Mouse (Mus musculus): Measurements from ENCODE around the gene Morc2a. TPM values are rescaled to one million over a fixed set of nuclear protein-coding genes. Genes with fewer than 3 reads are reported as not detected.
"Not testable (repeated sequence)": the region's sequence is repeated elsewhere in the genome, so short reads cannot be mapped to it uniquely, and the experiment has no call there.

Gene Morc2a
- 24.6 and 29.5 TPM in 2 replicates for polyA plus RNA-seq (2012; rRNA removed)

DNA sequence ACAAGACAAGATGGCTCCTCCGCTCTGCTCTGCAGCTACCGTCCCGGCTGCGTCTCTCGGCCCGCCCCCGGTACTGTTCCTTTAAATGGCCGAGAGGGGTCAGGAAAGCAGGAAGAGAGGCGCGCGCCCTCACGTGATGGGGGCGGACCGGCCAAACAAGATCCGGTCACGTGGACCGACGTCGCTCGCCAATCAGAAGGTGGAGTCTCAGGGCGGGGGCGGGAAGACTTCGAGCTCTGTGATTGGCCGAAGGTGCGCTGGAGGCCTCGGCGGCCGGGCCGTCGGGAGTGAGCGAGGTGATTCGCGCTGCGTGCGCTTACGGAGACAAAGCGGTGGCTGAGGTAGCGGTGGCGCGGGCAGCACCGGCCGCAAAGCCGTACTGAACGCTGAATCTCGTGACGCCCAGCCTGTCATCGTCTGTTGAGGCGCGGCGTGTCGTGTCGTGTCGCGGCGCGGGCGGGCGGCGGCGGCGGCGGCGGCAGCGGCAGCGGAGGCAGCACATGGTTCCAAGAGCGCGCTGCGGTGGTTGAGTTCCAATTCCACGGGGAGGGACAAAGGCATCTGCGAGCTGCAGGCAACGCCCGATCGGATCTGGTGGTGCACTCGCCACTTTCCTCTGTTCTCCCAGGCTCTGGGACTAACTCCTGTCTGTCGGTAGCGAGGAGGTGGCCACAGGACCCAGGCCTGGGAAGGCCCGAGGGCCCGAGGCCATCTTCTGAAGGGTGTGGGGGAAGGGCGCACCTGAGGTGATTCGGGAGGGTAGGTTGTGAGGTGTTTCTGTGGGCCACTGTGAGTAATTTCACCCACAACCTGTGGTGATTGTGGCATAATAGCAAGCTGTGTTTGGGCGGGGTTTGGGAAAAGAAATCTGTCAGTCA lies at the start of gene Morc2a:
Gene Morc2a, plus strand, starts transcription at position 228 of the 878 bp plus-strand sequence.
- DNase-seq (ENCODE audit: extremely low spot score in 1 of 2, low spot score in 1 of 2), result peak; percentile 94 to 97

DNA sequence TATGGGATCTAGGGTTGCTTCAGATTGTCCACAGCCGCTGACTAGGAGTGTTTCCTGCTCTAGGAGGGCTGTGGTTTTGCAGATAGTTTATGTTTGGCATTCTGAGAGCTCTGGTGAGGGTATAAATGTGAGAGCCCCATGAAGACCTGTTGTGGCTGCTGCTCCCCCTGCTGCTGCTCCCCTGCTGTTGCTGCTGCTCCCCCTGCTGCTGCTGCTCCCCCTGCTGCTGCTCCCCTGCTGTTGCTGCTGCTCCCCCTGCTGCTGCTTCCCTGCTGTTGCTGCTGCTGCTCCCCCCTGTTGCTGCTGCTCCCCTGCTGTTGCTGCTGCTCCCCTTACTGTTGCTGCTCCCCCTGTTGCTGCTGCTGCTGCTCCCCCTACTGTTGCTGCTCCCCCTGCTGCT lies 47.0 kb upstream of the Morc2a start:
- not testable (repeated sequence) for DNase-seq (ENCODE audit: extremely low spot score in 1 of 2, low spot score in 1 of 2)

GRCm38 (mm10) chr11:3602687-3603086 lies 46.3 kb upstream of the Morc2a start:
- DNase-seq (ENCODE audit: extremely low spot score in 1 of 2, low spot score in 1 of 2), result not testable (repeated sequence)

GRCm38 (mm10) chr11:3606456-3606855 lies 42.5 kb upstream of the Morc2a start:
- no peak for DNase-seq (ENCODE audit: extremely low spot score in 1 of 2, low spot score in 1 of 2)

GRCm38 (mm10) chr11:3615576-3615975 lies 33.4 kb upstream of the Morc2a start:
- no peak for DNase-seq (ENCODE audit: extremely low spot score in 1 of 2, low spot score in 1 of 2)

DNA sequence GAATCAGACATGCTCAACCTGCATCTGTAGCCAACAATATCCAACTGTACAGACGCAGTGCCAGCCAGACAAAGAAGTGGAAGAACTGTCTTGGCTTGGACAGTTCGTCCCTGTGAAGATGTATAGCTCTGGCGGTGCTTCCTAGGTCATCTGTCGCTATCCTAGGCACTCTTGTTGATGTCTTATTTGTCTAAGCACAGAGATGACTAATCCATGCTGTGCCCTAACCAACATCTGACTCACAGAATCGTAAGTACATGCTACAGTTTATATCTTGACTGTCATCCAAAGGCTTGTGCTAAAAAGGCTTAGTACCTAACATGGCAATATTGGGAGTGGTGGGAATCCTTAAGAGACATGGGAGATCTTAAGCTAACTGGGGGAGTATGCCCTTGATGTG lies 26.2 kb upstream of the Morc2a start:
- no peak for DNase-seq (ENCODE audit: extremely low spot score in 1 of 2, low spot score in 1 of 2)

DNA sequence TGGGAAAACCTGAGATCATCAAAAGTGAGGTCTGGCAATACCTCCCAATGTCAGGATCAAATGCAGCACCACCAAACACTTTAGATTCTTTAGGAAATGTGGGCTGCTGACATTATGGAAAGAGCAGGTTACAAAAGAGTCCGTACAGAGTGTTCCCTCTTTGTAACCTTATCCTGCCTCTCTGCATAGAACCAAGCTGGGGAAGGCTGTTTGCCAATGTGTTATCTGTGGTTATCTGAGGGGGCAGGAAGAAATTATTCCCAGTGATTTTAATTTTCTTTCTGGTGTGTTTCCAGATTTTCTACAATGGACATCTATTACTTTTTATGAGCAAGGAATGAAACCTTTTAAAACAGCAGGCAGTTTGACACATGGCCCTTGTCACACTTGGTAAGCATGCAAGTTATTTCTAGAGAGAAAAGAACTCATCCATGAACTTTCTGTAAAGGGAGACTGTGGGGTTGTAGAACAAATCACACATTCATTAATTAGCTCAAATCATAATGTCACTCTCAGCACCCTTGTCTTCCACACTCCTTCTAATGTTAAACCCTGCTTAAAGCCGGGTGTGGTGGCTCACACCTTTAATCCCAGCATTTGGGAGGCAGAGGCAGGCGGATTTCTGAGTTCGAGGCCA lies 24.5 kb upstream of the Morc2a start:
- DNase-seq (ENCODE audit: extremely low spot score in 1 of 2, low spot score in 1 of 2), result no peak

GRCm38 (mm10) chr11:3628999-3629491 lies 19.9 kb upstream of the Morc2a start:
- DNase-seq (ENCODE audit: extremely low spot score in 1 of 2, low spot score in 1 of 2), result no peak

GRCm38 (mm10) chr11:3633269-3633668 lies 15.7 kb upstream of the Morc2a start:
- peak in 1 of 2 experiments; percentile 47 for DNase-seq (ENCODE audit: extremely low spot score in 1 of 2, low spot score in 1 of 2)

- no peak for DNase-seq (ENCODE audit: extremely low spot score in 1 of 2, low spot score in 1 of 2)
Measured at GRCm38 (mm10) chr11:3647688-3648087, 1.3 kb upstream of the Morc2a start.

GRCm38 (mm10) chr11:3648305-3648963 lies 557 bp upstream of the Morc2a start:
- DNase-seq (ENCODE audit: extremely low spot score in 1 of 2, low spot score in 1 of 2), result peak in 1 of 2 experiments; percentile 13

- no peak for DNase-seq (ENCODE audit: extremely low spot score in 1 of 2, low spot score in 1 of 2)
Measured at GRCm38 (mm10) chr11:3650141-3650540, 1.1 kb downstream of the Morc2a start.

DNA sequence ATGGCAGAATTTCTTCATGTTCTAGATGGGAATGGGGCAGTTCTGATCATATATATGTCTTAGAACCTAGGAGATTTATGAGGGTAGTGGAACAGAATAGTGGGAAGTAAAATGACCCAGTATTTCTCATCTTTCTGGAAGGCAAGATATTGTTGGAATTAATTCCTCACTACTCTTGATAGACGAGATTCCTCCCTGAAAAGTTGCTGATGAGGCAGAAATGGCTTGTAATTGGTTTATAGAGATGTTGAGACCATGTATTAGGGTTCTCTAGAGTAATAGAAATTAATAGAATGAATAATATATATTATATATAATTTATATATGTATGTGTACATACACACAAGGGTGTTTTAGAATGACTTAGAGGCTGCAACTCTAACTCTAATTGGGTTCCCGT lies 13.0 kb downstream of the Morc2a start:
- DNase-seq (ENCODE audit: extremely low spot score in 1 of 2, low spot score in 1 of 2), result no peak

DNA sequence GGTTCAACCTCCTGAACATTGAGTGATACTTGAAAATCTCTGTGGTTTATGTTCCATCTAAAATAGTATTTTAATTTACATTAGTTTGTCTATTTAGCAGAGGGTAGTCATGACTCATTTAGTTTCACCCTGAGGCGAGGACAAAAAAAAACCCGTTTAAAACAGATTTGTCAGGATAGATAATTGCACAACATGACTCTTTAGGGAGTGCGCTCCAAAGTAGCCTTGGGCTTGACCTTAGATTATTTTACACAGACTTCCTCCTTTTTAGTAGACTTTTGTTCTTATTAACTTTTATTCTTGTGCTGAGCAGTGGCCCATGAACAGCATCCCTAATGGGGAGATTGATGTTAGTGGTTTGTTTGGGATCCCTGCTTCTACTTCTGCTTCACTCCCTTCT lies 18.5 kb downstream of the Morc2a start:
- no peak for DNase-seq (ENCODE audit: extremely low spot score in 1 of 2, low spot score in 1 of 2)

DNA sequence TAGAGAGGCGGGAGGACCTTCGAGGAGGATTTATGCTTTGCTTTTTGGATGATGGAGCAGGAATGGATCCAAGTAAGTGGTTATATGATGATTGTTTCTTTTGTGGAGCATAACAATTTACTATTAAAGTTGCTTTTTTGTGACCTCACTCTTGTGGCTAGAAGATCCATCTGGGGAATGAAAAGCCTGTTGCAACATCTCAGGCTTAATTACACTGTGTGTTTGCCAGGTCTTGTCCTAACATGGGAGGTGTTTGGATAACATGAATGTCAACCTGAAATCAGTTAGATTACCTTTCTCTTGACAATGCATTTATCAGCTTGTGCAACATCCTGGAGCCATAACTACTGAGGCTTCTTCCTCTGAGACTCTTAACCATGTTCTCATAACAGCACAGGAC lies 19.8 kb downstream of the Morc2a start:
- no peak for DNase-seq (ENCODE audit: extremely low spot score in 1 of 2, low spot score in 1 of 2)

- DNase-seq (ENCODE audit: extremely low spot score in 1 of 2, low spot score in 1 of 2), result no peak
Measured at GRCm38 (mm10) chr11:3669849-3670248, 20.9 kb downstream of the Morc2a start.

DNA sequence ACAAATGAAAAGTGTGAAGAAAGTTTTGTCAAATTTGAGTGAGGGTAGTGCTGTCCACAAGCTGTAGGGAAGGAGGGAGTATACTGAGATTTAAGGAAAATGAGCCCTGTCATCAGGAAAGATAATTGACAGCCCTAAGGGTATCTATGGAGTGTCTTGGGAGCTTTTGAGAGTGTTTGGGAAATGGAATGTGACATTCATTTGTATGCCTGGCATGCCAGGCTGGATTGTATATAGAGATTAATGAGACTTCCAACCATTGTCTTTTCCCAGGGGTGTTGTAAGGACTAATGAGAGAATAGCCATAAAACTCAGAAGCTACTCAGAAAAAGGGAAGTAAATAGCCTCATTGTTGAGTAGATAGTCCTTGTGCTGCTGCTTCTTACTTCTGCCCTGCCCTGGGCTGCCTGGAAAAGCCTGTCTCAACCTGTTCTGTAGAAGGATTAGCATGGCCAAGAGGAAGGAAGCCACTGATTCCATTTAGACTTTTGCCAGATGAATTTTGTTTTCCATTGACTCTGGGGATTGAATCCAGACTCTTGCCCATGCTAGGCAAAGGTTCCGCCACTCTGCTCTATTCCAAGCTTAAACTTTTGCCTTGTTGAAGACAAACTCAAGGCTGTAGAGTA lies 22.1 kb downstream of the Morc2a start:
- DNase-seq (ENCODE audit: extremely low spot score in 1 of 2, low spot score in 1 of 2), result no peak

DNA sequence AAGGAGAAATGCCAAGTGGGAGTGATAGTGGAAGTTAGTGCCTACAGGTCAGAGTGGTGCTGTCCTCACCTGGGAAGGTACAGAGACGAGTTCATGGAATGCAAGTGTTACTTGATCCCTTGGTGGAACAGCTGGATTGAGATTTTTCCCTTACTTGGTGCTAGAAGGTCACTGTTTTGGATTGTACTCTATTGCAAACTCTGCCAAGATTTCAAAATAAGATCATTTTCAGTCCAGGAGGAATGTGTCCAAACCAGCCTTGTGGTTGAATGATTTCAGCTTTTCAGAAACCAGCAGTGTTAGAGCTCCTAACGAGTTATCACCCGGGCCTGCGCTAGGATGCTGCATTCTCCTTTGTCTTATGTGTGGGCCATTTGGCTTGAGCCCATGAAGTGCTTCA lies 25.6 kb downstream of the Morc2a start:
- DNase-seq (ENCODE audit: extremely low spot score in 1 of 2, low spot score in 1 of 2), result no peak

GRCm38 (mm10) chr11:3676423-3676822 lies 27.4 kb downstream of the Morc2a start:
- no peak for DNase-seq (ENCODE audit: extremely low spot score in 1 of 2, low spot score in 1 of 2)

GRCm38 (mm10) chr11:3677204-3677603 lies 28.2 kb downstream of the Morc2a start:
- no peak for DNase-seq (ENCODE audit: extremely low spot score in 1 of 2, low spot score in 1 of 2)

DNA sequence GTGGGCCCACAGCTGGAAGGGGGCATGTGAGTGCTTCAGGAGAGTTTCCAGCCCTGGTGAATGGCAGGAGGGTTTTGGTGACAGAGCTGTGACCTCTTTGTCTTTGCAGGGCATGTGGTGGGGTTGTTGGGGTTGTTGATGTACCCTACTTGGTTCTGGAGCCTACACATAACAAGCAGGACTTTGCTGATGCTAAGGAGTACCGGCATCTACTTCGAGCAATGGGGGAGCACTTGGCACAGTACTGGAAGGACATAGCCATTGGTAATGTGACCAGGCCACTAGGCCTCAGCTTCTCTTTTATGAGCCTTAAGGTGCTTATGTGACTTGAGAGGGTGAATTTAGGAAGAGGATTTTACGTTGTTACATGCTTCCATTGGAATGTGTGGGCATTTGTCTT lies 30.8 kb downstream of the Morc2a start:
- no peak for DNase-seq (ENCODE audit: extremely low spot score in 1 of 2, low spot score in 1 of 2)

All from frontal cortex, adult 2 months (tissue).